Mouse (Mus musculus) kidney, postnatal 36 days (tissue): ENCODE measurements around the gene Gm10134.
"Not testable (repeated sequence)": the region's sequence is repeated elsewhere in the genome, so short reads cannot be mapped to it uniquely, and the experiment has no call there.

Experiments
- DNase-seq, 2 experiments: peaks; one replicate each; pipeline ENCODE4 v3.0.0; 2021 to 2022; ENCODE audit warnings: mixed read lengths in 2 of 2

Gene Gm10134

DNA sequence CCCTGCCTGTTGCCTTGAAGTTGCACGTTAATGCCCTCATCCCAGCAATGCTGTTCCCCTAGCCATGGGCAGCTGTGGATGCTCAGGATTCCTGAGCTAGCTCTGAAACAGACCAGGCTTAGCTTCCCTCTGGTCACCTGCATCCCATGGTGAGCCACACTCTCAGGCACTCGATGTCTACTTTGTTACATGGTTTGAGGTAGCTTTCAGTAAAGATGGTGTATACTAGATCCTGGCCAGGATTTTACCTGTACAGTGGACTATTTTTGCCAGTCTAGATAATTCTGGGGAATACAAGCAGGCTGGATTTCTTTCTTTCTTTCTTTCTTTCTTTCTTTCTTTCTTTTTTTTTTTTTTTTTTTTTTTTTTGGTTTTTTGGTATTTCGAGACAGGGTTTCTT is at the start of gene Gm10134:
Gene Gm10134 (plus strand): TSS at position 301 of the 400 bp plus-strand sequence.
- no peak for DNase-seq

GRCm38 (mm10) chr2:28456616-28457015 is 49.3 kb upstream of the Gm10134 start:
- no peak for DNase-seq

- peak; percentile 79 to 87 for DNase-seq
Measured at GRCm38 (mm10) chr2:28463919-28464318, 42.0 kb upstream of the Gm10134 start.

GRCm38 (mm10) chr2:28464919-28465318 is 41.0 kb upstream of the Gm10134 start:
- no peak for DNase-seq

DNA sequence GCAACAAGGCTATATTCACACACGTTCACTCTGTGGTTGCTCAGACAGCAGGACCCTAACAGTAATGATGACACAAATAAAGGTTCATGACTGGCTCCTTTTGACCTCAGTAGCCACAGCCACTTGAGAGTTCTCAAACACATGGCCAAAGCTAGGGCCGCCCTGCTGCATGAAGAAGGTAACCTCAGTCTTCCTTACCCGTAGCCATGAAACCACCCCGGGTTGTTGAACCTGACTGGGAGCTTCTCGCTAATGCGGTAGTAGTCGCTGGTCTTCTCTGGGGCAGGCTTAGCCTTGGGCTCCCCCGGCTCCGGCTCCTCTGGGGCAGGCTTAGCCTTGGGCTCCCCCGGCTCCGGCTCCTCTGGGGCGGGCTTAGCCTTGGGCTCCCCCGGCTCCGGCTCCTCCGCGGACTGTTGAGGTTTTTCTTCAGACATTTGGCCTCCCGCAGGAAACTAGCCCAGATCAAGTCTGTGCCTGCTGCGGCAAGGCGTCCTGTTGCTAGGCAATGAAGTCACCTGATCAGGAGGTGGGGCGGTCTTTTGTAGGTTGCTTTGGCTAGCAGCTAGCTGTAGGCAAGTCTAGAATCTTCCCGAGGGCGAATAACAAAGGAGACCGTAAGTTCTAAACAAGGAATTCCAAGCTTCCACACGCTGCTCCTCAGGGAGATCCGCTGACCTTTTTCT is 39.9 kb upstream of the Gm10134 start, which contains the start of gene 1700007K13Rik:
Gene 1700007K13Rik (minus strand): TSS at position 497 of the 683 bp plus-strand sequence.
- peak; percentile 89 for DNase-seq

GRCm38 (mm10) chr2:28467860-28468485 is 37.9 kb upstream of the Gm10134 start, which contains the start of gene Mrps2:
TSS of gene Mrps2 (plus strand) at chr2:28468066.
- peak; percentile 84 to 93 for DNase-seq

DNA sequence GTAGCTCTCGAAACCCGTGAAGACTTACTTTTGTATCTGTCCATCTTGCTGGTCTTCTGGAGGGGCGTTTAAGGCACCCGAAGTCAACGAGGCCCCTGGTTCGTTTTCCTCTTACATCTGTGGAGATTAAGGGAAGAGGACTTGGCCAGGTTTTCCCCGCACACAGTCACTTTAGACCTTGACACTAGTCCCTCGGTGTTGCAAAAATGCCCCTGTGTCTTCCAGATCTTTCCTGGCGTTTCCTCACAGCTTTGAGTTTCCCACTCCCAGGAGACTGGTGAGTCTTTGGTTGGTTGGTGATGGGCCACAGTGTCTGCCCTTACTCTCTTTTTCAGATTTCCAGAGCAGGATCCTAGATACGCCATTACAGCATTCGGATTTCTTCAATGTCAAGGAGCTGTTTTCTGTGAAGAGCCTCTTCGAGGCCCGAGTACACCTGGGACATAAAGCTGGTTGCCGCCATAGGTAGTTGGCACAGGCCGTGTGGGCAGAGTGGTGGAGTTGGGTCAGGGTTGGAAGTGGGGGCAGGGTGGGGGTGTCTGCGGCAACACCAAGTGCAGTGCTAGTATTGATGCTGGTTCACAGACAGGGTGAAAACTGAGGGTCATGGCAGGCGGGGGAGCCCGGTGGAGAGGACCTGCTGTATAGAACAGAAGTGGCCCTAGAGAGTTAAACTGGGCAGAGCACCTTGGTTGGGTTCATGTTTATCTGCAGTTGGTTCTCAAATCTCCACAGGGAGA is 37.2 kb upstream of the Gm10134 start:
- no peak for DNase-seq

GRCm38 (mm10) chr2:28469461-28469860 is 36.4 kb upstream of the Gm10134 start:
- DNase-seq: no peak

DNA sequence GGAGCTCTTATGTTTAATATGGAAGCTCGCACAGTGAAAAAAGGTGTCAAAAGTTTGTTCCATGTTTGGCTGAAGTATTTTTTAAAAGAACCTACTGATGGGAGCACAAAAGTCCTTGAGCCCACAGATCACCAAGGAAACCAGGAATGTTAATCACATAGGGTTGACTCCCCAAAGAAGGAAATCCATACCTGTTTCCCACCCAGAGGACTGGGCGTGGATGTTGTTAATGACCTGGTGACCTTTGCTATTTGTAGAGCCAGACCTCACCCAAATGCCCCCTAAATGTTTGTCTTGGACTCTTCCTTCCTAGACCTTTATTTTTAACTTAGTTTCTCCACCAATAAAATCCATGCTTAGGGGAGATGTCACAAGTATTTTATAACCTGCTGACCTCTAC is 35.3 kb upstream of the Gm10134 start:
- DNase-seq: no peak

DNA sequence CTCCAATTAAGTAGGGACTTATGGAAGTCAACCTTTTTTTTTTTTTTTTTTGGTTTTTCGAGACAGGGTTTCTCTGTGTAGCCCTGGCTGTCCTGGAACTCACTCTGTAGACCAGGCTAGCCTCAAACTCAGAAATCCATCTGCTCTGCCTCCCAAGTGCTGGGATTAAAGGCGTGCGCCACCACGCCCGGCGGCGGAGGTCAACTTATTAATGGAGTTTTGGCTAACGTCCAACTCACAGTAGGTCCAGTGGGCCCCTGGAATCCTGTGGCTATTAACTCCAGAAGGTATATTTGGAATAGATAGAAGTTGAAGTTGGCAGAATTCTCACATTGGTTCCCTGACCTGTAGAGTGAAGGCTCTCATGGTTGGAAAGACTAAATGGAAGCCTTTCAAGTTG is 33.9 kb upstream of the Gm10134 start:
- not testable (repeated sequence) for DNase-seq

DNA sequence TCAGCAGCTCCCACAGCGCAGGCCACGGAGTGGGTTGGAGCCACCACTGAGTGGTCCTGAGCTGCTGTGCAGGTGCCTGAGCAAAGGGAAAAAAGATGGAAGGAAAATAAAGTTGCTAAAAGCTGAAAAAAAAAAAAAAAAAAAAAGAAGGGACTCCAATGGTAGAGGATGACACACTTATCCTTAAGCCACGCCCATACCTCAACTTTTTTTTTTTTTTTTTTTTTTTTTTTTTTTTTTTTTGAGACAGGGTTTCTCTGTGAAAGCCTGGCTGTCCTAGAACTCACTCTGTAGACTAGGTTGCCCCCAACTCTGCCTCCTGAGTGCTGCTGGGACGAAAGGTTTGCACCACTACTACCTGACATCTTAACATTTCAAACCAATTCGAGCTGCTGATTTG is 27.9 kb upstream of the Gm10134 start:
- not testable (repeated sequence) for DNase-seq

DNA sequence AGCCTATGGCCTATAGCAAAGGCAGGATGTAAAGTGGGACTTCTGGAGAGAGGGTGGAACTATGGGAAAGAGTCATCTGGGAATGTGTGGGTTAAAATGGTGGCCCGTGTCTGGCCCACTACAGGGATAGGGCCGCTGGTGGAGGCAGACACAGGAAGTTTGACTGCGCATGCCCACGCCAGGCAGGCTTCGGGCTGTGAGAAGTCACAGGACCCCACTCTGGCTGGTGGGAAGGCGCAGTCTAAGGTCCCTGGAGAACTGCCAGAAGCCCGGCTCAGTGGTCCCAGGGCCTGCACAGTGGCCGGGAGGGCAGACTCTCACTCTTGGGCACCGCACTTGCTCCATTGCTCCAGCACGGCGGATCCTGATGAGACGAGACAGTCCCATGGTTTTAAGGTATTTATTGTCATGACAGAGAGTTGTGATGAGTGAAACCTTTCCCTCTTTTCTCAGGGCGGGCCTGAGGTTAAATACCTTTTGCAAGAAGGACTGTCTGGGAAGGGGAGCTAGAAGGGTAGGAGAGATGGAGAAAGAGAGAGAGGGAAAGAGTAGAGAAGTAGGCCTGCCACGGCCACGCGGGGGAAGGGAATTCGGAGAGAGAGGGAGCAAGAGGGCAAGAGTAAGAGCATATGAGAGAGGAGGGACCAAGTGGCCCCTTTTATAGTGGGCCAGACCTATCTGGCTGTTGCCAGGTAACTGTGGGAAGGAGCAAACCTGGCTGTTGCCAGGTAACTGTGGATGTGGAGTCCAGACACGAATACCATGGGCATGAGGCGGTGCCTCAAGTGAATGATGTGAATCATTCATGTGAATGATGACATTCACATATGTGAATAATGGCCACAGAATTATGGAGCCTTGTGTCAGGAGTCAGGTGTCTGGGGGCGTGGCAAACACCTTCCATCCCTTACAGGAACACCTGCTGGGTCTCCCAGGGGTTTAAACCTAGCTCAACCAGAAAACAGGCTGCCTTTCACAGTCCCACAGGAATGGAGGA is 26.4 kb upstream of the Gm10134 start:
- DNase-seq: no peak

DNA sequence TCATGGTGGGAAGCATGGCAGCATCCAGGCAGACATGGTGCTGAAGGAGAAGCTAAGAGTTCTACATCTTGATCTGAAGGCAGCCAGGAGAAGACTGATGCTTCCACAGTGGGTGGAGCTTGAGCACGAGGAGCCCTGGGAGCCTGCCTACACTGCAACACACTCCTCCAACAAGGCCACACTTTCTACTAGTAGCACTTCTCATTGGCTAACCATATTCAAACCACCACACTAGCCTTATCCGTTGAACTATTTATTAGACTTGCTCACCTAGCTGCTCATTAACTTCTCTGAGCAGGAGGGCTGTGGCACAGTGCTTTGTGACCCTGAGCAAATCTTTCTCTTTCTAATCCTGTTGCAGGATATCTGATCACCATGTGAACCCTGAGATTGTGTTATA is 22.0 kb upstream of the Gm10134 start:
- peak; percentile 56 to 67 for DNase-seq

- DNase-seq: no peak
Measured at GRCm38 (mm10) chr2:28494521-28494920, 11.4 kb upstream of the Gm10134 start.

- peak; percentile 32 to 70 for DNase-seq
Measured at GRCm38 (mm10) chr2:28495207-28495756, 10.6 kb upstream of the Gm10134 start.

DNA sequence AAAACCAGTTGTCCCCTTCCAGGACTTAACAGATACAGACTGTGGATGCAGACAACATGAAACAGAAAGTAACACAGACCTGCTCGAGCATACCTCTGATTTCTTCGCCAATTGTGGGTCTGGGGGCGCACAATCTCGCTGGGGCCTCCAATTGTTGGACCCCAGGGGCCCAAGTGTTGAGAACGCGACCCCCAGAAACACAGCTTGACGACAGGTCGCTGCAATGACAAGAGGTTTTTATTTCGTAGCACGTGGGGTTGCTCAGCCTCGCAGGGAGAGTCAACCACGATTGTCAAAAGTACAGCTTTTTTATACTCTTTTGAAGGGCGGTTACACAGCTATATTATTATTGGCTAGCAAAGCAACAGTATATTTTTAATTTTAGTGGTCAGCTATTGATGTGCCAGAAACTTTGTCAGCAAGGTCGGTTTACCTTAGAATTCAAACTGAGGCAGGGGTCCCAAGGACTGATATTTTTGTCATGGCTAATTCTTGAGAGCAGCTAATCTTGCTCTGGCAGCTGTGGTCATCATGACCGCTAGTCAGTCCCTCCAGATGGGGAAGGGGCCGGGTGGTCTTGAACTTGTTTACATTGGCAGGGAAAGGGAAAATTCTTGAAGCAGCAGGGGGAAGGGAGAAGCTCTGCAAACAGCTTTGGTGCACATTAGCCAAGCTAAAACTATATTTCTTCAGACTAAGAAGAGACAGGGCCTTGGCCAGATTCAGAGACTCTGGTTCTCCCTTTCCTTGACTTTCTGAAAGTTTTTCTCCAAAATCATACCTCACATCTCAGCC is 9.9 kb upstream of the Gm10134 start:
- DNase-seq: no peak

DNA sequence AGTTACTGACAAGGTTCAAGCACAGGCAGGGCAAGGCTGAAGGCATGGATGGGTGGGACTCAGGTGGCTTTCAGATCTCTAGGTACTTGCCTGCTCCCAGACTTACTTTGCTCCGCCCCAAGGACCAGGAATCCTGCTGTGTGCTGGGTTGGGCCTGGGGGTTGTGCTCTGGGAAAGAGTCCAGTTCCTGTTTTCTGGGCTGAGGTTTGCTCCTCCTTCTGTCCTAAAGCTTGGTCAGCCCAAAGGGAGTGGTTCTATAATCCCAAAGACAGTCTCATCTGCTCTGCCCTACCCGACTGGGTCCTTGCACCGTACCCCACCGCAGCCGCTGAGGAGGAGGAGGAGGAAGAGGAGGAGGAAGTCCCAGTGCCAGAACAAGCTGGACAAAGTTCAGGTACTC is 9.2 kb upstream of the Gm10134 start, which contains the start of gene Gbgt1:
Gene Gbgt1 (plus strand): TSS at position 221 of the 400 bp plus-strand sequence.
- peak in 1 of 2 experiments; percentile 25 for DNase-seq

DNA sequence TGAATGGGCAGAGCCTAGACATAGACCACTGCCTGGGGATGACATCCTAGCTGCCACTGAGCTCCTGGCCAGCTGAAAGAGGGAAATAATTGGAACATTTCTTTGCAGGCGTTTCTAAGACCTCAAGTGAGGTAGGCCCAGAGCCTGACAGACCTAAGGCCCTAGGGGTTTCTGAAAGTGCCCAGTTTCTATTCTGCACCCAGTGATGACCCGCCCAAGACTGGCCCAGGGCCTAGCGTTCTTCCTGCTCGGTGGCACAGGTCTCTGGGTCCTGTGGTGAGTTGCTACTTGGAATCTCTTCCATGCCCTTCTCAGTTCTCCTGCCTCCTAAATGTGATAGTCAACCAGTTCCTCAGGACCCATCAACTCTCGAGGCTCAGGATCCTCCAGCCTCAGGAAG is 8.3 kb upstream of the Gm10134 start:
- DNase-seq: no peak

DNA sequence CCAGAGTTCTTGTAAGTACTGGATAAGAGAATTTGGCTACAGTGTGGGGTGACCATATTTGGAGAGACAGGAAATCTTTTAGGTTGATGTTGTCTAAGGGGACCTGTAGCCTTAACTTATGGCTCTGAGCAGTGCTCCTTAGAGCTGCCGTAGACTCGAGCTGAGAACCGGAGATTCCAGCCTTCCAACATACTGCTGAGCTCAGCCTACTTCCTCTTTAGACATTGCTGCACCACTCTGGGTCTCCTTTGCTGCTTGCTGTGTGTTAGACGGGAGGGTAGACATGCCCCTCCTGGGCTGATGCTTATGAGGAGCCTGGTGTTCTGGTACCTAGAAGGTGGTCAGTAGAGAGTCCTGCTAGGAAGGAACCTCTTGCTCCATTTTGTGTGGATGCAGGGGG is 7.5 kb upstream of the Gm10134 start:
- DNase-seq: no peak

- peak in 1 of 2 experiments; percentile 52 for DNase-seq
Measured at GRCm38 (mm10) chr2:28502987-28503386, 2.9 kb upstream of the Gm10134 start.

DNA sequence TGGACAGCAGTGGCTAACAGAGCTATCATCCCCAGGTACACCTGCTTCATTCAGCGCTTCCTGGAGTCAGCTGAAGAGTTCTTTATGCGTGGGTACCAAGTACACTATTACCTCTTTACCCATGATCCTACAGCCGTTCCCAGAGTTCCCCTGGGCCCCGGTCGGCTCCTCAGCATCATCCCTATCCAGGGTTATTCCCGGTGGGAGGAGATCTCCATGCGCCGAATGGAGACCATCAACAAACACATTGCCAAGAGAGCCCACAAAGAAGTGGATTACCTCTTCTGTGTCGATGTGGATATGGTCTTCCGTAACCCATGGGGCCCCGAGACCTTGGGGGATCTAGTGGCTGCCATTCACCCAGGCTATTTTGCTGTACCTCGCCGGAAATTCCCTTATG is 1.2 kb upstream of the Gm10134 start:
- DNase-seq: no peak
